Mouse (Mus musculus) intestine, postnatal 0 days (tissue): Measurements from ENCODE around the gene Pygl. TPM values are rescaled to one million over a fixed set of nuclear protein-coding genes. Genes with fewer than 3 reads are reported as not detected.
"Not testable (repeated sequence)": the region's sequence is repeated elsewhere in the genome, so short reads cannot be mapped to it uniquely, and the experiment has no call there.

ENCODE experiments used
- ATAC-seq: fragments of 200-750 bp; cut with Nextera tagmentation; 2 replicates; pipeline ENCODE4 v1.8.0; 2017; ENCODE audit warnings: mild to moderate bottlenecking, moderate TSS enrichment, moderate library complexity
- H3K27ac ChIP-seq: fragments of 300-500 bp; sonication (generic); 2 replicates; pipeline ENCODE4 v1.5.1; 2014; ENCODE audit warnings: mild to moderate bottlenecking, low read depth, low read length, moderate library complexity
- H3K27me3 ChIP-seq: fragments of 300-500 bp; sonication (generic); replicated peaks from 2 replicates; pipeline ENCODE4 v1.6.1; 2014; ENCODE audit warnings: low read length, mixed read lengths; ENCODE audit not compliant: control insufficient read depth, insufficient read depth
- H3K36me3 ChIP-seq: fragments of 300-500 bp; sonication (generic); 2 replicates; pipeline ENCODE4 v1.6.1; 2014; ENCODE audit warnings: mild to moderate bottlenecking, moderate library complexity; ENCODE audit not compliant: control insufficient read depth, insufficient read depth
- H3K4me1 ChIP-seq: fragments of 300-500 bp; sonication (generic); replicated peaks from 2 replicates; pipeline ENCODE4 v1.6.1; 2014; ENCODE audit warnings: antibody characterized with exemption, low read length, mixed read lengths; ENCODE audit not compliant: control insufficient read depth, insufficient read depth
- H3K4me2 ChIP-seq: fragments of 300-500 bp; sonication (generic); replicated peaks from 2 replicates; pipeline ENCODE4 v1.6.1; 2014; ENCODE audit warnings: low read depth, mild to moderate bottlenecking, moderate library complexity
- H3K4me3 ChIP-seq: fragments of 300-500 bp; sonication (generic); 2 replicates; pipeline ENCODE4 v1.5.1; 2014; ENCODE audit warnings: low read depth, low read length
- H3K9ac ChIP-seq: fragments of 300-500 bp; sonication (generic); 2 replicates; pipeline ENCODE4 v1.6.1; 2014; ENCODE audit warnings: mild to moderate bottlenecking, low read depth, low read length
- H3K9me3 ChIP-seq: fragments of 300-500 bp; sonication (generic); 2 replicates; pipeline ENCODE4 v1.6.1; 2016; ENCODE audit warnings: mixed run types; ENCODE audit not compliant: control insufficient read depth
- CTCF ChIP-seq: sonication (generic); IDR thresholded peaks from 2 replicates; pipeline ENCODE4 v1.5.1; 2016; ENCODE audit warnings: low read depth, mild to moderate bottlenecking, control low read depth, antibody characterized with exemption, moderate library complexity
- WGBS: fragments of 180-500 bp; shearing (Covaris S2); extraction: QIAGEN DNeasy Blood & Tissue Kit; methylation state at CpG from one replicate; pipeline ENCODE4 v1.1.7; 2014; 5-methylcytosine and 5-hydroxymethylcytosine counted together
- polyA plus RNA-seq: library from polyadenylated mRNA; unstranded; fragments of >200 nt; fragmentation: Nextera tagmentation; extraction: Ambion mirVana; gene quantifications from 2 replicates; pipeline ENCODE4 v1.2.1, GENCODE M21; 2015

Pygl gene
- polyA plus RNA-seq, 1 experiment from 2014 or later = 8.1 TPM

DNA sequence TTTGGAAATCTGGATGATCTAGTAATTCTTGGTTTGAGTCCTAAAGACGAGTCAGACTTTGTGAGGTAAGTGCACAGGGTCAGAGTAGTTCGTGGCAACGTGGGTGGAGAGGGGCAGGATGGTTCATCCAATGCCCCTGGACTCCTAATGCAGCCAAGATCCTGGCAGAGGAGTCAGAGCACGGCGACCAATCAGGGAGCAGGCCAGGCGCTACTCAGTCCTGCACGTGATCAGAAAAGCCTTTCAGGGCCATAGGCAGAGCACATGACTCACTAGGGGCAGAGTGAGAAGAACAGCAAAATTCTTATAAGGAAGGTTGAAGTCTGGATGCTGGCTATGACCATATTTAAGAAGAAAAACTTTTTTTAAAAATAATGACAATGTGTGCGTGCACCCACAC lies 26.9 kb downstream of the Pygl start:
- no peak for TF ChIP-seq CTCF
- Histone ChIP-seq H3K4me2 (no peak overlapping the region), H3K4me1 (no peaks in the 10 kb centered on the region), H3K27ac (no peak overlapping the region), H3K9ac (no peak overlapping the region), H3K9me3 (no peaks in the 10 kb centered on the region), H3K4me3 (no peak overlapping the region), H3K27me3 (no peaks in the 10 kb centered on the region), H3K36me3 (0 out of 2 replicates have a peak, but pooled peaks cover 10% of the 10 kb centered on the region)
- ATAC-seq = no peak
- WGBS = 82% methylated on average over 8 of the region's 8 CpGs

DNA sequence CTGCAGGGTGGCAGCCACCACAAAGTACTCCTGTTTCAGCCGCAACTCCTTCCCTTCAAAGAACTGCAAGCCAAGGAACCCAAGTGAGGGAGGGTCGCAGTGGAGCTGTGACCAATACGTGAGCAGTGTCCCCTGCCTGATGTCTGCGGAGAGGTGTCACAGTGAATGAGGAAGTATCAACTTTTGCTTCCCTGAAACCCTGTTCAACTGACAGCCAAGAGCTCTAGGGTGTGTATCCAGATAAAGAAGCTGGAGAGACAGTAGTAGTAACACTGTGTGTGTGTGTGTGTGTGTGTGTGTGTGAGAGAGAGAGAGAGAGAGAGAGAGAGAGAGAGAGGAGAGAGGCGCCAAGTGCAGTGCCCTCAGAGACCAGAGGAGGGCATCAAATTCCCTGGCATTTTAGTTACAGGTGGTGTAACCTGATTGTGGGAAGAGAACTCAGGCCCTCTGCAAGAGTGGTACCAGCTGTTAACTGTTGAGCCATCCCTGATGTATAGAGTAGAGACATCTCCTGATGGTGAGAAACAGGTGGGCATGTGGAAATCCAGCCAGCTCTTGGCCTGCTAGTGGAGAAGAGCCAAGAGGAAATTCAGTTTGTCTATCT lies 29.3 kb downstream of the Pygl start:
- no peak for ATAC-seq
- H3K9ac ChIP-seq = no peak overlapping the region
- no peak overlapping the region for H3K4me2 ChIP-seq
- no peaks in the 10 kb centered on the region for H3K4me1 ChIP-seq
- H3K27me3 ChIP-seq = no peaks in the 10 kb centered on the region
- 0 out of 2 replicates have a peak, but pooled peaks cover 12% of the 10 kb centered on the region for H3K36me3 ChIP-seq
- H3K4me3 ChIP-seq = no peak overlapping the region
- 71% methylated on average over 5 of the region's 5 CpGs for WGBS
- peak; percentile 50 for TF ChIP-seq CTCF
- no peaks in the 10 kb centered on the region for H3K9me3 ChIP-seq
- H3K27ac ChIP-seq = no peak overlapping the region

DNA sequence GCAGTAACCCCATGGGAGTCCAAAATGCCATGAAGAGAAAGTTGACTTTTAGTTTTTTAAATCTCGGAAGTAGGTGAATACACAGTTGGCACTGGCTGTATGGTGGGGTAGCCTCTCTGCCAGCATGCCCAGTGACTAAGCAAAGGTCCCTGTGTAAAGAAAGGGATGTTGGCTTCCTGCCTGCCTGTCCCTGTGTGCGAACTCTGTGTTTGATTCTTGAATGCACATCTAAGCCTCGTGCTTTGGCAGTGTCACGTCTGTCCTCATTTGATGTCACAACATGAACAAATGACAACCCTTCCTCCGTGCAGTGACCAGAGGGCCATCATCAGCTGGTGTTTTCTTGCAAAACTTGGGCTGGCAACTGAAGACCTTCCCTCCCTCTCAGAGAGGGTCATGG lies 34.9 kb downstream of the Pygl start:
- no peaks in the 10 kb centered on the region for H3K9me3 ChIP-seq
- H3K36me3 ChIP-seq = 0 out of 2 replicates have a peak, but pooled peaks cover 6% of the 10 kb centered on the region
- no peak for TF ChIP-seq CTCF
- no peak overlapping the region for H3K4me2 ChIP-seq
- H3K9ac ChIP-seq = no peak overlapping the region
- no peak for ATAC-seq
- WGBS = 91% methylated on average over 5 of the region's 5 CpGs
- H3K4me1 ChIP-seq = no peaks in the 10 kb centered on the region
- no peak overlapping the region for H3K4me3 ChIP-seq
- no peaks in the 10 kb centered on the region for H3K27me3 ChIP-seq
- no peak overlapping the region for H3K27ac ChIP-seq

DNA sequence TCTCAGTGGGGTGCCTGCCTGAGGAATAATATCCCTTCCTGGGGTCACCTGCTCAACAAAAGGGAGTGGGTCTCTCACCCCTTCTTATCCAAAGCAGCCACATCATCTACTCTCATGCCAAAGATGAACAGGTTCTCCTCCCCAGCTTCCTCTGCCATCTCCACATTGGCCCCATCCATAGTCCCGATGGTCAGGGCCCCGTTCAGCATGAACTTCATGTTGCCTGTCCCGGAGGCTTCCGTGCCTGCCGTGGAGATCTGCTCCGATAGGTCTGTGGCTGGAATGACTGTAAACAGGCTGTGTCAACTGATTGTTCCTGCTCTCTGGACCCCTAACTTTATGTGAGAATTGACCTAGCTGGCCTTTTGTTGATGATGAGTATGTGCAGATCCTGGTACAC lies 35.9 kb downstream of the Pygl start:
- H3K4me1 ChIP-seq = no peaks in the 10 kb centered on the region
- H3K36me3 ChIP-seq = 0 out of 2 replicates have a peak, but pooled peaks cover 6% of the 10 kb centered on the region
- H3K4me3 ChIP-seq = no peak overlapping the region
- no peak overlapping the region for H3K9ac ChIP-seq
- no peak overlapping the region for H3K27ac ChIP-seq
- no peak overlapping the region for H3K4me2 ChIP-seq
- no peak for TF ChIP-seq CTCF
- 96% methylated on average over 6 of the region's 6 CpGs for WGBS
- no peaks in the 10 kb centered on the region for H3K27me3 ChIP-seq
- no peak for ATAC-seq
- H3K9me3 ChIP-seq = no peaks in the 10 kb centered on the region

DNA sequence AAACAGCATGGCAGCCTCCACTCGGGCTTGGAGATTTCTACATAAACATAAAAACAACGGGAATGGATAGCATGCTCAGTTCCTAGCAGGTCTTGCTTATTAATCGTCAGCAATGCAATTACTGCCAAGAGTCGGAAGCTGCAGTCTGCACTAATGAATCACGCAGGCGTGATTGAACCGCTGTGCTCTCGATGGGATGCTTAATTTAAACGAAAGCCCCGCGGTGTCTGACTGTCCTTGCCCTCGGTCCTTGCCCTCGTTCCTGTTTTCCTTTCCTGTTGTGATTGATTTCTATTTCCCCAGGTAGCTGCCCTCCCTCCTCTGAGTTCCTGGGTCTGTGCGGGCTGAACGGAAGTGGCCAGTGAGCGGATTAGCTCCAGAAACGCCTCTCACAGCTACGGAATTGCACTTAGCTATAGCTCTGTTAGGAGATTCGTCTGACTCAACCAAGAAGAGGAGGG lies 39.0 kb downstream of the Pygl start:
- Histone ChIP-seq H3K4me1 (no peaks in the 10 kb centered on the region), H3K9me3 (no peaks in the 10 kb centered on the region), H3K36me3 (no peaks in the 10 kb centered on the region), H3K4me2 (peak overlapping the region; percentile 37), H3K27me3 (no peaks in the 10 kb centered on the region), H3K9ac (no peak overlapping the region), H3K4me3 (0 out of 2 replicates have a peak overlapping the region, but pooled peaks have one; percentile 11), H3K27ac (no peak overlapping the region)
- no peak for ATAC-seq
- no peak for TF ChIP-seq CTCF
- WGBS = 35% methylated on average over 19 of the region's 19 CpGs

DNA sequence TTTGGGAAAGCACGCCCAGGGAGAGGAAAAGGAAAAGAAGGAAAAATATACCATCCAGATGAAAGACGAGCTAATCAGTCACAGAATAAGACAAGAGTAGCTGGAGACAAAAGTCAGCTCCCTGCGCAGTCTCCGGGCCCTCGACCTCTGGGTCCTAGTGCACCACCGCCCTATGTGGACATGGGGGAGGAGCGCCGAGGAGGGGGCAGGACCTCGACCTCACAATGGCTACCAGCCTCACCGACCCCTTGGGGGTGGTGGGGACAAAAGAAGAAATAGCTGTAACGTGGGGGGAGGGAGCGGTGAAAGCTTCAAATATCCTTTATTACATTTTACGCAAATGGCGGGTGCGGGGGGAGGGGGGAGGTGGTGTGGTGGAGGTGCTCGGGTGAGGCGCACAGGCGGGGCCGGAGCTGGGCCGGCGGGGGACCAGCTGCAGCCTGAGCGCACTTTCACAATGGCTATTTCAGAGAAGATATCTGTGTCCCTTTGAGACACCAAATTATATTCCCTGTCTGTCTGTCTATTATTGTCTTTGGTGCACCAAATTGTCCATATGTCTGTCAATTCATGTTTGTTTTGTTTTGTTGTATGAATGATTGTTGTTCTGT lies 47.0 kb downstream of the Pygl start:
- H3K27ac ChIP-seq = no peak overlapping the region
- no peak overlapping the region for H3K9ac ChIP-seq
- 85% methylated on average over 22 of the region's 22 CpGs for WGBS
- no peak for ATAC-seq
- no peaks in the 10 kb centered on the region for H3K27me3 ChIP-seq
- 0 out of 2 replicates have a peak, but pooled peaks cover 3% of the 10 kb centered on the region for H3K9me3 ChIP-seq
- H3K4me3 ChIP-seq = no peak overlapping the region
- no peak overlapping the region for H3K4me2 ChIP-seq
- no peaks in the 10 kb centered on the region for H3K4me1 ChIP-seq
- no peaks in the 10 kb centered on the region for H3K36me3 ChIP-seq
- TF ChIP-seq CTCF = no peak

DNA sequence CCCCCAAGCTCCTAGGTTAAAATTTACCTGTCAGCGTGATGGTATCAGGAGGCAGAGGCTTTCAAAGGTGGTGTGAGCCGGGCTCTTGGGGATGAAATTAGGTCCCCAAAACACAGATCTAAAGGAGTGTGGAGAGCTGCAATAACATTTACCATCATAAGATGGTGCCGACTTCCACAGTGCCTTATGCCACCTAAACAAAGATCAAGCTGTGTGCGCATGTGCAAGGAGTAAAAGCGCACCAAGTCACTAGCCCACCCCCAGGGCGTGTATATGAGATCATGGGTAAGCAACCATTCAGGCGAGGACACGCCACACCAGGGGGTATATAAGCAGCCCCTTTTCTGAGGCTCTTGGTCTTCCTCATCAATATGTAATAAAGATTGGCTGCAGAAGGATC lies 47.8 kb downstream of the Pygl start:
- H3K4me2 ChIP-seq, H3K27me3 ChIP-seq, H3K27ac ChIP-seq, H3K9me3 ChIP-seq, ATAC-seq, H3K36me3 ChIP-seq, H3K9ac ChIP-seq, H3K4me3 ChIP-seq, H3K4me1 ChIP-seq: not testable (repeated sequence)
- WGBS = 96% methylated on average over 8 of the region's 8 CpGs
